Mouse (Mus musculus) left cerebral cortex, postnatal 4 days (tissue): ENCODE data around the gene Thap8. TPM values are rescaled to one million over a fixed set of nuclear protein-coding genes. Genes with fewer than 3 reads are reported as not detected.

Source experiments
- DNase-seq: peaks from one replicate; pipeline ENCODE4 v3.0.0-alpha.2; 2022
- intact Hi-C: fragments of 180-260 bp; cut with DNase I; formaldehyde crosslinking; loops from one replicate; pipeline ENCODE4 v1.15.1; 2025
- total RNA-seq, 2 experiments: library from RNA; stranded (reverse); gene quantifications; 2 replicates each; pipeline ENCODE4 v1.2.3; 2021

Thap8 gene
- total RNA-seq, 2 experiments from 2014 or later, result 0.40 to 0.54 TPM

DNA sequence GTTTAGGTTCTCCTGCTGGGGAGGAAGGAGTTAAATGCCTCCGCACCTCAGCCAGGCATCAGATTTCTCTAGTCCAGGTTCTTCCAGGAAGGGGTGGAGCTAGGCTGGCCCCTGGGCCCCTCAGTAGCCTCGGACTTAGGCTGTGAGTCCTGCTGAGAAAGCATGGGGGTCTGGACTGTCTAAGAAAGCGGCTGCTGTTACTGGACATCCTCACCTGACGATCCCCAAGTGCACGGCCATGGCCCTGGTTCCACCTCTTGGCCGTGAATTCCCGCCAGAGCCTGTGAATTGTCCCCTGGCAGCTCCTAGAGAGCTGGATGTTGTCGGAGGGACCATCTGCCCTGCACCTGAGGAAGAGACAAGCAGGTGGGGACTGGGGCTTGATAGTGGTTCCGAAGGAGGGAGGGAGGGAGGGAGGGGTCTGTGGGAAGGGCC is 34.8 kb downstream of the Thap8 start, which contains the start of gene Syne4:
Syne4 (plus strand) TSS at position 87 of the 435 bp plus-strand sequence.
- intact Hi-C loops, result no loop called here
- no peak for DNase-seq

DNA sequence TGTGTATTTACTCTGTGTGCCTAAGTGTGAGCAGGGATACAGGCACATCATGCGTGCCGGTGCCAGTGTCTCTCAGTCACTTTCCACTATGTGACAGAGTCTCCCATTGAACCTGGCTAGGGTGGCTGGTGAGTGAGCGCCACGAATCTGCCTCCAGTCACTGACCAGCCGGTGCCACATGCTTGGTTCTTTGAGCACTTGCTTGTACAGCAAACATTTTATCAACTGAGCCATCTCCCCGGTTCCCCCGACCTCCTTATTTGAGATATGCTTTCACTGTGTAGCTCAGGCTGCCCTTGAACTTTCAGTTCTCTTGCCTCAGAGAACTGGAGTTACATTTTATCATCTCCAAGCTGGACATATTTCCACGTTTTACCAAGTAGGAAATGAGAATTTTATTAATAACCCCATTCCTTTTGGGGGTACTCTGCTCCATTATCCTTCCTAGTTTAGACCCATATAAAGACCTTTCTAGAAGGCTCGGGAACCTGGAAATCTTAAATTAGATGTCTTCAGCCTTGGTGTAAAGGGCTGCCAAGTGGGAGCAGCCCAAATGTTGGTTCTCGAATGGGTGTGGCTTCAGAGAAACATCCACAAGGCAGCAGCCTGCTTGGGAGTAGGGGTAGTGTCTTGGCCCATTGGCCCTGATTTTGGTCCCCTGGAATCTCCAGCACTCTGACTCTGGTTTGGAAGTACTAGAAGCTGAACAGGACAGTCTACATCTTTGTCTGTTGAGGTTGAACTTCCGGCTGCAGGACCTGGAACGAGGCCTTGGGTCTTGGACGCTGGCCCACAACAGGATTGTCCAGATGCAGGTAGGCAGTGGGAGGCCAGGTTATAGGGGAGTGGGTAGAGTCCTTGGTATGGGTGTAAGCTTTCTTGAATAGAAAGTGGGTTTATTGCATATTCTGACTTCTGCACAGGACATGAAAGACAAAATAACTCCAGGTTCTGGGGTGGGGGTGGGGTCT is 36.0 kb downstream of the Thap8 start:
- intact Hi-C loops, result no loop called here
- DNase-seq, result no peak

DNA sequence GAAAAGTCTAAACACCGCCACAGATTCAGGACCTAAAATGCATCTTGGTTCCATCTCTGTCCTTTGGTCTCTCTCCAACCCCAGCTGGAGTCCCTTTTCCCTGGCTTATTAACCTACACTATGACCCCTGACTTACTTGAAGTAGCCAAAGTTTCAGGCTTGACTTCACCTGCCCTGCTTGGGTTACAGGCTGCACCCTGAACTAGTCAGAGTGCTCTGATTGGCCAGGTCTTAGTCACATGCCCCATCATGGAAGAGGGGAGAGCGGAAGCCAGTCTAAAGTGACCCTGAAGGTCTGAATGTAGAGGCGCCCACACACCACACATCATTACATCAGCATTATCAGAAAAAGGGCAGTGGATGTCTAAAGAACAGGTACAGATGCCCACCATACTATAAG is 38.2 kb downstream of the Thap8 start:
- intact Hi-C loops, result no loop called here
- no peak for DNase-seq

DNA sequence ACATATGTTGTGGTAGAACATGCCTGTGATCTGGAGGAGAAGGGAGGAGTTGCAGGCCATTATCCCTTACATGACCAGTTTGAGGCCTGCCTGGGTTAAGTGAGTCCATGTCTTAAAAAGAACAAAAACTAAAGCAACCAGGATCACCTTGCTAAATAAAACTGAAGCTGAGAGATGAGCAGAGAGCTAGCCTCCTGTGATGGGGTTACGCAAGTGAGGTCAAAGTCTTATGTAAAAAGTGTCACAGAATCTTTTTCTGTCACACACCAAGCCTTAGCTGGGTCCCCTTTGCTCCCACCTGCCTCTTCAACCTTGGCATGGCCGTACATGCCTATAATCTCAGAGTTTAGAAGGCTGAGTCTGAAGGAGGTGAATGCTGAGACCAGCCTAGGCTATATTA is 41.1 kb downstream of the Thap8 start:
- intact Hi-C loops, result no loop called here
- DNase-seq, result no peak

- intact Hi-C loops, result no loop called here
- peak; percentile 46 for DNase-seq
Measured at GRCm38 (mm10) chr7:30321539-30322284, 41.8 kb downstream of the Thap8 start, which contains the start of gene E130208F15Rik. Gene E130208F15Rik, plus strand, starts transcription at chr7:30321740.

DNA sequence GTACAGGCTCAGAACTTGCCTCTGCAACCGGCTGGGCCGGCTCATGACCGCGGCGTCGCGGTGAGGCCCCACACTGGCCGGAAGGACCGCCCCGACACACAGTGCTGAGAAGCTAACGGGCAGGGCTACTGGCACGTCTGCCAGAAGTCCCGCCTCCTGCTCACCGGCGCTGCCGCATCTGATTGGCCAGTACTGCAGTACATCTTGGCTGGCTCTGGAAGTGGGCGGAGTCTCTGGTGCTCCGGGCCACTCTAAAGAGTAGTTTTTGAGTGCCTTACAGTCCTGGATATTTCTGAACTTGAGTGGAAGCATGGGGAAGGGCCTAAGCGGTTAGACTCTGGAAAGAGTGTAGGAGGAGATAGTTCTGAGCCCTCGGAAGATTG is 42.4 kb downstream of the Thap8 start:
- peak; percentile 99 for DNase-seq
- intact Hi-C loops, result no loop called here

DNA sequence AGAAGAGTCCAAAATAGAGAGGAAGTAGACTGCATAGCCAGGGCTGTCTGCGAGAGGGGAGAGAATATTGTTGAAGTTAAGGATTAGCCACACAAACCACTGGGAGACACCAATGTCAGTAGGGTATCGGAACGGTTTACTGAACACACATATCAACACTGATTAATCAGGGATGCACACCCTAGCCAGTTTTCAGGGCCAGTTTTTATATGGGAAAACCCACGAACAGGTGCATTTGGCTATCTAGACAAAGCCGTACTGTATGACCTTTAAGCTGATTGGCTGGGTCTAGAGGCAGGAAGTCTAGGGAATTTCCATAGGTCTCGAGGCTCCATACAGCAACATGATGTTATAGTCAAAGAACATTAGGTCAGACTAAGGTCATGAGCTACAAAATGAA is 43.0 kb downstream of the Thap8 start:
- intact Hi-C loops, result no loop called here
- DNase-seq, result no peak

DNA sequence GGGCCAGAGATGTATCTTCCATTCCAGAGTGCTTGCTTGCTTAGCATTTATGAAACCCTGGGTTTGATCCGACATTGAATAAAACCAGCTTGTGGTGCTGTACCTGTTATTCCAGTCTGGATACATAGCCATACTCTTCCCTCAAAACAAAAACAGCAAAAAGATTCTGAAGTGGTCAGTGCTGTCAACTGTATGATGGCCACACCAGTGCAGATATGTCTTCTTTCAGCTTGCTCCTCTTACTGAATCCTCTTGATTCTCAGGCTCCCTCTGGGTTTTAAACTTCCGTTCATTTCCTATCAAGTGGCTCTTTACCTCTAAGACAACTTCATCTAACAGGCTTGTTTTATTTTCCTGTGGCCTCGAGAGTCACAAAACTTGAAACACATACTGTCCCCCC is 43.9 kb downstream of the Thap8 start, which contains the start of gene Sdhaf1:
Sdhaf1 (minus strand) TSS at position 101 of the 400 bp plus-strand sequence.
- intact Hi-C loops, result no loop called here
- DNase-seq, result no peak

DNA sequence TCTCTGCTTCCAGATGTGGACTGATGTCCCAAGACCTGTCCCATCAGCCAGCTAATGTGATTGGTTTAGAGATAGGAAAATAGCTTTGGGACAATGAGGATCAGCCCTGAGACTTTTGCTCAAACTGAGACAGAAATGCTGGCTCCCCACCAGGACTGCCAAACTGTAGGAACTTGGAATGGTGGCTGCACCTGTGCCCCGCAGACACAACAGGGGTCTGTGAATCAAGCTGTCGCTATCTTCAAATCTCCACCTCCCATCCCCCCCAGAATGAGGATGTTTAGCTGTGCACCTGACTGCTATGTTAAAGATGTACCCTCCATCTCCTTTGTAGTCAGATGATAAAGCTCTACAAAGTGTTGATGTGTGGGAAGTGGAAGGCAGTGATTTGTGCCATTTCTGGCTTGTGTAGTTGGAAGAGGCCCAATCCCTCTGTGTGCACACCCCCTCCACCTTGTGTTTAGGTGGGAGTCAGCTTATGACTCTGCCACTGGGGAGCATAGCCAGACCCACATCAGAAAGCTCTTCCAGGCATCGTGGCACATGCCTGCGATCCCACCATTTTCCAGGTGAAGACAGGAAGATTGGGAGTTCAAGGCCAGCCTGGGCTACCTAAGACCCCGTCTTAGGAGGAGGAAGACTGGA is 44.5 kb downstream of the Thap8 start:
- intact Hi-C loops, result no loop called here
- no peak for DNase-seq

- DNase-seq, result peak; percentile 49
- intact Hi-C loops, result no loop called here
Measured at GRCm38 (mm10) chr7:30325364-30325763, 45.5 kb downstream of the Thap8 start.

DNA sequence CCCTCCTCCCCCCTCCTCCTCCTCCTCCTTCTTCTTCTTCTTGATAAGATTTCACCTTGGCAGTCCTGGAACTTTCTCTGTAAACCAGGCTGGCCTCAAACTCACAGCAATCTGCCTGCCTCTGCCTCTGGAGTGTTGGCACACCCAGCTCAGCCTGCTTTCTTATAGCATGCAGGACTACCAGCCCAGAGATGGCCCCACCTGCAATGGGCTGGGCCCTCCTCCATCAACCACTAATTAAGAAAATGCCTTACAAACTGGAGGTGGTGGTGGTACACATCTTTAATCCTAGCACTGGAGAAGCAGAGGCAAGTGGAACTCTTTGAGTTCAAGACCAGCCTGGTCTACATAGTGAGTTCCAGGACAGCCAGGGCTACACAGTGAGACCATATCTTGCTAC is 46.5 kb downstream of the Thap8 start:
- no peak for DNase-seq
- intact Hi-C loops, result no loop called here

- intact Hi-C loops, result no loop called here
- peak; percentile 91 for DNase-seq
Measured at GRCm38 (mm10) chr7:30327140-30327539, 47.2 kb downstream of the Thap8 start.

GRCm38 (mm10) chr7:30328379-30328778 is 48.5 kb downstream of the Thap8 start:
- intact Hi-C loops, result no loop called here

GRCm38 (mm10) chr7:30331887-30332286 is 52.0 kb downstream of the Thap8 start:
- intact Hi-C loops, result loop anchor here (10.0 kb wide), 1 partner anchor 163 kb away; the partner anchor contains the start of gene Prodh2
- peak; percentile 91 for DNase-seq

More at GRCm38 (mm10) chr7:30328379-30328778, 48.5 kb downstream of the Thap8 start:
- DNase-seq, result no peak

- intact Hi-C loops, result loop anchor here (10.0 kb wide), 1 partner anchor 162 kb away; the partner anchor contains the start of gene Prodh2
- no peak for DNase-seq
Measured at GRCm38 (mm10) chr7:30332622-30333259, 52.8 kb downstream of the Thap8 start.

DNA sequence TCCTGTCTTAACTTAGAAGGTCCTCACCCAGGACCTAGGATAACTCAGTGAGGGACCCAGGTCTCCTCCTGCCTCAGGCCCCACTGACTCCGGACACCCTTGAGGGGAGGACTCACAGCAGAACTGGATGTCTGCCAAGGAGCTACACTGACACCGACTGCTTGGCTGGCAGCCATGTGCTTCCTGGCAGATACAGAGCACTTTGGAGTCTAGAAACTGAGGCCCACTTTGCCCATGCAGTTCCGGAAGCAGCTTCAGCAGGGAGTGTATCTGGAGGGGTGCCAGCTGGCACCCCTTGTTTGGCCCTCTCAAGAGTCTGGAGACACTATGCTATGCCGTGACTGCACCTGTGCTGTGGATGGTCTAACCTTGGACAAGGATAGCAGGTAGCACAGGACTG is 53.5 kb downstream of the Thap8 start:
- DNase-seq, result peak; percentile 95
- intact Hi-C loops, result loop anchor here (10.0 kb wide), 1 partner anchor 161 kb away; the partner anchor contains the start of gene Prodh2

GRCm38 (mm10) chr7:30334563-30334962 is 54.7 kb downstream of the Thap8 start:
- intact Hi-C loops, result loop anchor here (10.0 kb wide), 1 partner anchor 160 kb away; the partner anchor contains the start of gene Prodh2
- DNase-seq, result peak; percentile 59

- DNase-seq, result peak; percentile 83
- intact Hi-C loops, result loop anchor here (5.0 to 10.0 kb wide), 2 partner anchors 97 to 159 kb away; partner anchors contain the start of gene Prodh2
Measured at GRCm38 (mm10) chr7:30335688-30336087, 55.8 kb downstream of the Thap8 start.

GRCm38 (mm10) chr7:30336384-30336783 is 56.5 kb downstream of the Thap8 start:
- peak; percentile 96 for DNase-seq

More at GRCm38 (mm10) chr7:30336384-30336783, 56.5 kb downstream of the Thap8 start:
- intact Hi-C loops, result loop anchor here (5.0 to 10.0 kb wide), 2 partner anchors 96 to 158 kb away; partner anchors contain the start of gene Prodh2
